Comparison of ENCODE assay signal across 17 mouse cellular contexts in the genomic region with DNA sequence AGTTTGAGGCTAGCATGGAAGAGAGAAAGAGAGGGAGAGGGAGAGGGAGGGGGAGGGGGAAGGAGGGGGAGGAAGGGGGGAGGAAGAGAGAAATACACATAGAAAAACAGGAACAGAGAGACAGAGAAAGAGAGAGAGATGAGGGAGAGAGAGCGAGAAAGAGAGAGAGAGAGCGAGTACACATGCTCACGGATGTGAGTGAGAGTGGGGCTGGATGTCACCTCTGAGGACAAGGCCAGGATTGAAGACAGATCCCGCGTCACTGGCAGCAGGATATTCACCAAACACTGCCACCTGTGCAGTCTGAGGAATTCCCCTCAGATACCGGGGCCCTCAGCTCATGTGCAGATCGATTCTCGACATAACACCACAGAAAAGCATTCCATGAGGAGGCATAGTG.
"Had no signal": no experiment of that assay in that cellular context is flagged by ENCODE, and none has a peak within 500 bp of the region (broad histone marks: within the 10 kb centered on the region; RNA-seq: fewer than 3 reads in every experiment).

No protein-coding gene starts in this region.

- H3K4me3 ChIP-seq: midbrain, embryonic 10.5 days; midbrain, embryonic 12.5 days; myocyte; neural tube, embryonic 13.5 days; neural tube, embryonic 15.5 days; stomach, embryonic 15.5 days had no signal

- H3K36me3 ChIP-seq: midbrain, embryonic 10.5 days; midbrain, embryonic 12.5 days; neural tube, embryonic 13.5 days; neural tube, embryonic 15.5 days; stomach, embryonic 15.5 days had no signal

- H3K4me1 ChIP-seq: midbrain, embryonic 12.5 days; neural tube, embryonic 15.5 days; stomach, embryonic 15.5 days had no signal

- H3K27me3 ChIP-seq: neural tube, embryonic 13.5 days; neural tube, embryonic 15.5 days; stomach, embryonic 15.5 days had no signal

- H3K9me3 ChIP-seq: midbrain, embryonic 10.5 days; midbrain, embryonic 12.5 days; neural tube, embryonic 13.5 days; neural tube, embryonic 15.5 days; stomach, embryonic 15.5 days had no signal

- ATAC-seq: midbrain, embryonic 16.5 days had no signal

- H3K27ac ChIP-seq: midbrain, embryonic 10.5 days; midbrain, embryonic 12.5 days; neural tube, embryonic 13.5 days; neural tube, embryonic 15.5 days; stomach, embryonic 15.5 days; stomach, postnatal 0 days had no signal

- H3K9ac ChIP-seq: lung, embryonic 14.5 days; midbrain, embryonic 12.5 days; neural tube, embryonic 13.5 days; neural tube, embryonic 15.5 days; stomach, embryonic 15.5 days had no signal

- H3K4me2 ChIP-seq: lung, embryonic 14.5 days; midbrain, embryonic 12.5 days; neural tube, embryonic 13.5 days; neural tube, embryonic 15.5 days; stomach, embryonic 15.5 days had no signal

- DNase-seq: lung, adult 18-20 months; lung, embryonic 14.5 days; lung, postnatal 10 days; lung, postnatal 4 days; midbrain, embryonic 14.5 days; right cerebral cortex, adult 18-20 months; thymus, adult 2 months; thymus, postnatal 25 days; thymus, postnatal 4 days had no signal
